Mouse (Mus musculus) kidney, adult 10 weeks (tissue): ENCODE measurements around the gene Sgta. TPM values are rescaled to one million over a fixed set of nuclear protein-coding genes. Genes with fewer than 3 reads are reported as not detected.

Source experiments
- polyA plus RNA-seq: library from polyadenylated mRNA; stranded (reverse); fragments of 350-450 nt; fragmentation: Illumina TruSeq; extraction: RNeasy Lipid Tissue Mini Kit (QIAGEN cat#74804); gene quantifications from one replicate; pipeline ENCODE4 v1.2.3, GENCODE M21; 2014; ENCODE audit warnings: low read depth, low replicate concordance

Gene Sgta
- polyA plus RNA-seq, result 0.61 TPM

GRCm38 (mm10) chr10:81059603-81060543 is at the start of gene Sgta:
Sgta (minus strand) TSS chr10:81060181.

DNA sequence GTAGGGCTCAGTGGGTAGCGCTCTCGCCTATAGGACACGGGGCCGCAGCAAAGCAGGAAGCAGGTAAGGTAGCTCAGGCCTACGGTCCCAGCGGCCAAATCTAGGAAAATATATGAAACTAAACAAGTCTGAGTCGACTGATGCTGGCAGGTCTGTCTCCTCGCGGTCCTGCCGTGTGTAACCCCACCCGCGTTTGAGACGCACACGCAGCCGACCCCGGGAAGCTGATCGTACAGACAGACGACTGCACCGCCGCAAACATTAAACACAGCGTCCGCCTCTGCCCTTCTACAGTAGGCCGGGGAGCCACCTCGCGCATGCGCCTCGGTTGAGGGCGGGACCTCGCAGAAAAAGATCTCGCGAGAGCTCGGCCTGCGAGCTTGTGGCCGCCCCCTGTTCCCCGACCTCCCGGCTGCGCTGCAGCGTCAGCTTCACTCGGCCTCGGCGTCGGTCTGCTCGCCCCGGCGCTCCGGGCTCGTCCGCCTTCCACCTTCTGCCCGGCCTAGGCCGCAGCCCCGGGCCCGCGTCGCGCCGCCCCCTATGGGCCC is 45.7 kb upstream of the Sgta start, which contains the start of gene Map2k2:
TSS of gene Map2k2 (plus strand) at position 351 of the 548 bp plus-strand sequence.

GRCm38 (mm10) chr10:81069836-81070235 is 9.9 kb upstream of the Sgta start, which contains the start of gene Thop1:
Thop1 (plus strand) TSS chr10:81070035.

DNA sequence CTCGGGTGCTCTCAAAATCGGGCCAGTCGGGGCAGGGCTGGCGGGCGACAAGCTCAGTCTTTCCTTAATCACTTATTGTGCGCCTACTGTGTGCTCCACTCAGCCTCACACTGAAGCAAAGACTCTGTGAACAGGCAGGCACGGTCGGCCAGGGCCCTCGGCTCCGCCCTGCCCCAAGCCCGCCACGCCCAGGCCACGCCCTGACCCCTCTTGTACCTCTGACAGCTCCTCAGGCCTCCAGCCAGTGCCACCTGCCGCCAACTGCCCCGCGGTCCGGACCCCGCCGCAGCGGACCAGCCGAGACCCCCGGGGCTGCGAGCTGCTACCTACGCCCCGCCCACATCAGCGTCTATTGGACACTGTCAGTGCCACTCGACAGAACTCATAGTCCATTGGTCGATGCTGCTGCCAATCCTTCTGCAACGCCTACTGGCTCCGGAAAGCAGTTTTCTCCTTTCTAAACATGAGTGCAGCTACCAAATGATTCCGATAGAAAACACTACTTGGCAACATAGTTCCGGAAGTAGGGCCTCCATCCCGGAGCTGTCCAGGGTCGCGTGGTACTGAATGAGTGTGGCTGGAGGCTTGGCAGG is 22.9 kb downstream of the Sgta start, which contains the start of gene Slc39a3:
TSS of gene Slc39a3 (minus strand) at position 439 of the 593 bp plus-strand sequence.

GRCm38 (mm10) chr10:81025639-81026275 is 34.2 kb downstream of the Sgta start, which contains the start of gene Diras1:
Diras1 (minus strand) TSS chr10:81025662.

GRCm38 (mm10) chr10:81014393-81015384 is 45.3 kb downstream of the Sgta start, which contains the start of gene Gng7:
Gng7 (minus strand) TSS chr10:81014945.

Other genes with a start within 250 kb of the Sgta start
- not detected for gene Jsrp1, start 246.7 kb downstream of the Sgta start, polyA plus RNA-seq
- gene Oaz1, start 233.5 kb downstream of the Sgta start, polyA plus RNA-seq, result 171 TPM
- not detected for gene Lingo3, start 216.1 kb downstream of the Sgta start, polyA plus RNA-seq
- gene Lsm7, start 205.0 kb downstream of the Sgta start, polyA plus RNA-seq, result 3.3 TPM
- gene Sppl2b, start 204.9 kb downstream of the Sgta start, polyA plus RNA-seq, result not detected
- not detected for gene Tmprss9, start 188.3 kb downstream of the Sgta start, polyA plus RNA-seq
- not detected for gene Timm13, start 159.2 kb downstream of the Sgta start, polyA plus RNA-seq
- 0.24 TPM for gene Lmnb2, start 141.9 kb downstream of the Sgta start, polyA plus RNA-seq
- 2.3 TPM for gene Gadd45b, start 130.1 kb downstream of the Sgta start, polyA plus RNA-seq
- gene Gng7, start 45.2 kb downstream of the Sgta start, polyA plus RNA-seq, result 1.1 TPM
- gene Diras1, start 34.5 kb downstream of the Sgta start, polyA plus RNA-seq, result not detected
- 0.28 TPM for gene Slc39a3, start 22.8 kb downstream of the Sgta start, polyA plus RNA-seq
- not detected for gene Thop1, start 9.9 kb upstream of the Sgta start, polyA plus RNA-seq
- not detected for gene Creb3l3, start 38.7 kb upstream of the Sgta start, polyA plus RNA-seq
- gene Map2k2, start 45.7 kb upstream of the Sgta start, polyA plus RNA-seq, result 2.1 TPM
- gene Zbtb7a, start 75.0 kb upstream of the Sgta start, polyA plus RNA-seq, result 8.1 TPM
- not detected for gene Pias4, start 107.7 kb upstream of the Sgta start, polyA plus RNA-seq
- 6.2 TPM for gene Eef2, start 116.5 kb upstream of the Sgta start, polyA plus RNA-seq
- gene Dapk3, start 122.8 kb upstream of the Sgta start, polyA plus RNA-seq, result not detected
- gene 4930442H23Rik, start 123.7 kb upstream of the Sgta start, polyA plus RNA-seq, result not detected
- not detected for gene Nmrk2, start 141.9 kb upstream of the Sgta start, polyA plus RNA-seq
- not detected for gene Atcay, start 170.7 kb upstream of the Sgta start, polyA plus RNA-seq
- gene Zfr2, start 173.0 kb upstream of the Sgta start, polyA plus RNA-seq, result 0.20 TPM
- not detected for gene Matk, start 192.8 kb upstream of the Sgta start, polyA plus RNA-seq
- 1.6 TPM for gene Mrpl54, start 206.8 kb upstream of the Sgta start, polyA plus RNA-seq
- not detected for gene Apba3, start 206.8 kb upstream of the Sgta start, polyA plus RNA-seq
- 2.5 TPM for gene Tjp3, start 231.4 kb upstream of the Sgta start, polyA plus RNA-seq
- 1.1 TPM for gene Pip5k1c, start 232.8 kb upstream of the Sgta start, polyA plus RNA-seq